Mouse (Mus musculus) monocyte, adult 5-6 weeks (primary cell): Measurements from ENCODE around the gene Palm2. TPM values are rescaled to one million over a fixed set of nuclear protein-coding genes. Genes with fewer than 3 reads are reported as not detected.

Experiments used
- ATAC-seq: fragments of 153-309, 156-312 bp; replicated peaks from 2 replicates; pipeline ENCODE4 v1.8.0; 2017; ENCODE audit warnings: mild to moderate bottlenecking; ENCODE audit not compliant: low TSS enrichment, insufficient number of reproducible peaks, severe bottlenecking, poor library complexity, low FRiP score
- total RNA-seq: library from RNA; stranded (forward); fragments of 200-1000, 200-491, 200-594 nt; gene quantifications from 3 replicates; pipeline ENCODE4 v1.2.3, GENCODE M21; 2017

The Palm2 gene
- total RNA-seq, 1 experiment from 2014 or later, result not detected

GRCm38 (mm10) chr4:57638941-57639340 lies 204.9 kb downstream of the Palm2 start:
- no peak for ATAC-seq

DNA sequence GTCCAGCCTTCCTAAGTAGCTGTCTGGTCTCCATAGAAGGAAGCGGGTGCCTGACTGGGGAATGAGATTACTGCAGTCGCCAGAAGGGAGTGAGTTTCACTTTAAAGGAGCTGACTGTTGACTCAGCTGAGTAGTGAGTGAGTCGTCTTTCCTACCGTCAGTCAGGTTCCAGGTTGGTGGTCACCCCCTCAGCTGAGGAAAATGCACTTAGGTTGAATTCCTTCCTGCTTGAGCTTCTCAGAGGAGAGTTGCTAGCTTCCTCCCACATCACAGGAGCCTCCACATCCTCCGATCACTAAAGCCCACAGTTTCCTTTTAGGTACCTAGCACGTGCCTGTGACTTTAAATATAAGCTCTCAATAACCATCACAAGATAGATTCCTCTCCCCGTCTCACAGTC lies 206.2 kb downstream of the Palm2 start:
- no peak for ATAC-seq

DNA sequence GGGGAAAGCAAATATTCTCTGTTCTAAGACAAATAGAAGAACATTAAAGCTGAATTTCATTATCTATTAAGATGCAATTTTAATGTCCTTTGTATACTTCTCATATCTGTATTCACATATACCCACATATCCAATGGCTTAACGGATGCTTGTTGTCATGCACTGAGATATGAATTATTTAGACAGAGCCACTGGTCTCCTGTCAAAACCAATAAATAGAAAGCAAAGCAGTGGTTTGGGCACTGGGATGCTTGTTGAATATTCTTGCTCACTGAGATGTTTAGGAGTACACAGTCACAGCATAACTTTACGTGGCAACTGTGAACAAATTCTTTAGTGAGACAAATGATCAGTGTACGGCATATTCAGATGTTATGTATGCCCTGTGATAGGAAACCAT lies 206.9 kb downstream of the Palm2 start:
- ATAC-seq, result no peak

GRCm38 (mm10) chr4:57650994-57651393 lies 216.9 kb downstream of the Palm2 start:
- no peak for ATAC-seq

GRCm38 (mm10) chr4:57651547-57651946 lies 217.5 kb downstream of the Palm2 start:
- ATAC-seq, result no peak

DNA sequence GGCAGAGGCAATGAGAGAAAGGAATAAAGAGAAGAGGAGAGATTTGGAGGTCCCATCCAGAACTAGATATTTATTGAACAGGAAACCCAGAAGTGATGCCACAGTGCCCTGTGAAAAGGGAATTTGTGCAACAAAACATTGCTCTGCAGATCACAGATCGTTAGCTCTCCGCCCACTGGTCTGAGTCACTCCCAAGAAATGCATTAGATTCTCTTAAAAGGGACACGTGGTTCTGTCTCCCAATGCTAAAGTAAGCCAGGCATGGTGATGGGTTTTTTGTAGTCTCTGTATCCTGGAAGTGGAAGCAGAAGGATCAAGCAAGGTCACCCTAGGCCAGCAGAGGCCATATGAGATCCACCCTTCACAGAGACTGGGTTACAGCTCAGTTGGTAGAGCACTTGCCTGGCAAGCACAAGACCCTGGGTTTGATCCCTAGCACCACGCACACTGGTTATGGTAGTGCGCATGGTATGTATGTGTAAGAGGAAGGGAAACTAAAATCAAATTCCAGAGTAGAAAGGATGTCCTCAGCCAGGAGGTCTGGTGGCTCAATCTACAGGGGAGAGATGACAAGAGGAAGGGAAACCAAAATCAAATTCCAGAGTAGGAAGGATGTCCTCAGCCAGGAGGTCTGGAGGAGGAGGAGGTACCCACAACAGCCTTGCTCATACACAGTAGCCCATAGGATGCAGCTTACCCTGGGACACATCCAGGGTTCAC lies 218.3 kb downstream of the Palm2 start:
- no peak for ATAC-seq

GRCm38 (mm10) chr4:57655966-57656365 lies 221.9 kb downstream of the Palm2 start:
- ATAC-seq, result no peak

DNA sequence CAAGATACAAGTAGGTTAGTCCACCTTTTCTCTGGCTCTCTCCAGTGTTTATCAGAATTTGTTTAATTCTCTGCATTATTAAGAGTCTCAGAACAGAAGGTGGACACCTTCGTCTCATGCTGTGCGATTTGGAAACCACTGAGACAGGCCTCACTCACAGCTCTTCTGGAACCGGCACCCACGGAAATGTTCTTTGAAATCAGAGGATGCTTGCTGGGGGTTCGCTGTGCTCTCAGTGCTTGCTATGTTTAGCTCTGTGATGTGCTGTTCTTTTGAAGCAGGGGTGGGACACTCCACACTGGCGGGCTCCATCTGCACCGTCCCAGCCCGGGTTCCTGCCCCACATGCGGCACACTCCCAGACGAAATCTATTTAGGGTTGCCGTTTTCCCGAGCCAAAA lies 222.3 kb downstream of the Palm2 start:
- ATAC-seq, result no peak

- ATAC-seq, result no peak
Measured at GRCm38 (mm10) chr4:57656861-57657260, 222.8 kb downstream of the Palm2 start.

DNA sequence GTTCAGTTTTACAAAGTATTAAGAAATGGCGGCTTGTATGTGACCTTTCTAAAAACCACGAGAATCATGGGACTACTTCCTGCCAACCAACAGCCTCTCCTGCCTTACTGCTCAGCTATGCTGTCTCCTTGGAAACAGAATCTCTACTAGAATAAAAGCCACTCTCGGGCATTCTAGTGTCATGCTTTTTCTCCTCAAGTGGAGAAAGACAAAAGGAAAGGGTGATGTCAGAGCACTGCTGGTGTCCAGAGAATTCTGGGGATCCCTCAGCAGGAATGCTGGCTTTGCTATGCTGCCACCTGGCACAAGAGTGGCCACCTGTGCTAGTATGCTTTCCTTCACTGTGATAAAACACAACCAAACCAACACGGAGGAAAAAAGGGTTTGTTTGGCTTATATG lies 226.4 kb downstream of the Palm2 start:
- no peak for ATAC-seq

GRCm38 (mm10) chr4:57666101-57666500 lies 232.1 kb downstream of the Palm2 start:
- ATAC-seq, result no peak

- no peak for ATAC-seq
Measured at GRCm38 (mm10) chr4:57670813-57671469, 236.9 kb downstream of the Palm2 start.

GRCm38 (mm10) chr4:57672541-57672940 lies 238.5 kb downstream of the Palm2 start:
- ATAC-seq, result no peak

GRCm38 (mm10) chr4:57672996-57673906 lies 239.2 kb downstream of the Palm2 start:
- 0 out of 2 replicates have a peak, but pooled peaks have one; percentile 45 for ATAC-seq

DNA sequence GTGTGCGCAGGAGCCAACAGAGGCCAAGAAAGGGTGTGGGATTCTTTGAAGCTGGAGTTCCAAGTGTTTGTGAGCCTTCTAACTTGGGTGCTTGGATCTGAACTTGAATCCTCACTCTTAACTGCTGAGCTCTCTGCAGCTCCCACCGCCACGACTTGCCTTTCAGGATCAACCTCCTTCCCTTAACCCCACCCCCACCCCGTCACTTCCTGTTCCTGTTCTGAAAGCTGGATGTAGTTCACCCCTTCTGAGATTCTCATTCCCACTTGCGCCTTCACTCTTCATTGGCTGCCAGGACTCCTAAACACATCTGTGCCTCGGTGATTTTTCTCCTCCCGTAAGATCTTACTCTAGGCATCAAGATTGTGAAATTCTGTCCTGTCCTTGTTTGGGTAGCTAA lies 240.3 kb downstream of the Palm2 start:
- no peak for ATAC-seq

DNA sequence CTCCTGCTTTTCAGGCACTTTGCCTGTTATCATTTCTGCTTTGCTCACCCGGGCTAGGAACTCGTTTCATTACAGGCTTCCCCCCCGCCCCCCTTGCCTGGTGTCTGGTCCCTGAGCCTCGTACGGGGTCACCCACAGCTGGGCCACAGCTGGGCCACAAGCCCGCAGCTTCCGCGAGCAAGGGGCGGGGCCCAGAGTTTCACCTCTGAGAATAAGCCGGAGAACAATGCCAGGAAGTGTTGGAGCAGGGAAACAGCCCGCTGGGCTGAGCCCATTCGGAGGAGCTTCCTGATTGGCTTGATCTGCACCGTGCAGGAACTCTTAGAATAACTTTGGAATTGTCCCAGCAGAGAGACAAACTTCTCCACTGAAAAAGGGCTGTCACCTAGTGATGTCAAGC lies 241.3 kb downstream of the Palm2 start:
- no peak for ATAC-seq

DNA sequence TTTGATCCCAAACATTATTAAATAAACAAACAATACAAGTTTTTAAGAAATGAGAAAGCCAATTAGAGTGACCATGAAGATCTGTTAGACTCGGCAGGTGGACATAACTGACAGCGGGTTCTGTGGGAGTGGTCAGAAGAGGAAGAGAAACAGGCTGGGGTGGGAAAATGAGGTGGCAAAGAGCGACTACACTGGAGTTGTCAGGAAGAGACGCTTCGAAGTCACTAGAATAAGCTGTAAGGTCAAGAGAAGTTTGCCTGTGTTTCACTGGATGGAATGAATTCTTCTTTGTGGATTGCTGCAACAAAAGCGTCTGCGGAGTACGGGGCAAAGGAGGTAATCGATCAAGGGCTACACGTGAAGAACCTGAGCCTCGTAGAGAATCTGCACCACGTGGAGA lies 243.9 kb downstream of the Palm2 start:
- ATAC-seq, result no peak

DNA sequence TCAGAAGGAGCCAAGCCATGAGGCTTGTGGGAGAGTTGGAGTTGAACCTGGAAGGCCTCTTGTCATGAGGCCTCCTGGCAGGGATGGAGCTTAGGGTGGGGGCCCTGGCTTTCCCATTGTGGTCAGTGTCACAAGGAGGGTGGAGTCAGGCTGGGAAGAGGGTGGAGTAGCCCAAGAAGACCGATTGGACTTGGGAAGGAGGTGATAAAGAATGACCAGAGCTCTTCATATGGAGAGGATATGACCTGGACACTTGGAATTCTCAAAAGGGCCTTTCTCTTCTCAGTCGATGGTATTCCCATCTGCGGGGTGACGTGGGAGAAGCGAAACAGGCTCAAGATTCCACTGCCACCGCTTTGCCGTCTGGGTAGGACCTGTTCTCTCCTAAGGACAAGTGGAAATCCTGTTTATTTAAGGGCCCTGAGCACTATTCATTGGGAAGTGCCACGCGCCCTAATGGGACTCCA lies 245.0 kb downstream of the Palm2 start:
- no peak for ATAC-seq

- ATAC-seq, result no peak
Measured at GRCm38 (mm10) chr4:57680186-57680585, 246.1 kb downstream of the Palm2 start.
